Mouse (Mus musculus) heart, embryonic 16.5 days (tissue): ENCODE results near the gene Hoxd3. TPM values are rescaled to one million over a fixed set of nuclear protein-coding genes. Genes with fewer than 3 reads are reported as not detected.

Experiments
- ATAC-seq: fragments of 200-750 bp; cut with Nextera tagmentation; replicated peaks from 2 replicates; pipeline ENCODE4 v1.8.0; 2017; ENCODE audit warnings: moderate number of reproducible peaks; ENCODE audit not compliant: insufficient read depth, low FRiP score; ENCODE audit errors: extremely low read depth
- H3K27ac ChIP-seq: fragments of 300-500 bp; sonication (generic); 2 replicates; pipeline ENCODE4 v1.5.1; 2014; ENCODE audit warnings: mild to moderate bottlenecking, low read length, control low read depth, moderate library complexity
- H3K27me3 ChIP-seq: fragments of 300-500 bp; sonication (generic); 2 replicates; pipeline ENCODE4 v1.6.1; 2014; ENCODE audit warnings: low read length, mixed read lengths; ENCODE audit not compliant: control insufficient read depth, insufficient read depth
- H3K36me3 ChIP-seq: fragments of 300-500 bp; sonication (generic); 2 replicates; pipeline ENCODE4 v1.6.1; 2014; ENCODE audit not compliant: control insufficient read depth, insufficient read depth
- H3K4me1 ChIP-seq: fragments of 300-500 bp; sonication (generic); 2 replicates; pipeline ENCODE4 v1.6.1; 2014; ENCODE audit warnings: low read length, mixed read lengths; ENCODE audit not compliant: control insufficient read depth, insufficient read depth
- H3K4me2 ChIP-seq: fragments of 300-500 bp; sonication (generic); 2 replicates; pipeline ENCODE4 v1.6.1; 2014; ENCODE audit warnings: low read depth, mild to moderate bottlenecking, control low read depth, low read length
- H3K4me3 ChIP-seq: fragments of 300-500 bp; sonication (generic); 2 replicates; pipeline ENCODE4 v1.5.1; 2014; ENCODE audit warnings: mild to moderate bottlenecking, control low read depth, low read length
- H3K9ac ChIP-seq: fragments of 300-500 bp; sonication (generic); 2 replicates; pipeline ENCODE4 v1.6.1; 2014; ENCODE audit warnings: low read length, control low read depth
- H3K9me3 ChIP-seq: fragments of 300-500 bp; sonication (generic); replicated peaks from 2 replicates; pipeline ENCODE4 v1.6.1; 2016; ENCODE audit warnings: low read length; ENCODE audit not compliant: control insufficient read depth
- WGBS: fragments of 180-500 bp; shearing (Covaris S2); extraction: QIAGEN DNeasy Blood & Tissue Kit; methylation state at CpG from one replicate; pipeline ENCODE4 v1.1.7; 2014; 5-methylcytosine and 5-hydroxymethylcytosine counted together
- polyA plus RNA-seq: library from polyadenylated mRNA; unstranded; fragments of >200 nt; fragmentation: Nextera tagmentation; extraction: Ambion mirVana; gene quantifications from 2 replicates; pipeline ENCODE4 v1.2.1, GENCODE M21; 2015

Hoxd3 gene
- polyA plus RNA-seq, 1 experiment from 2014 or later = 0.66 TPM

DNA sequence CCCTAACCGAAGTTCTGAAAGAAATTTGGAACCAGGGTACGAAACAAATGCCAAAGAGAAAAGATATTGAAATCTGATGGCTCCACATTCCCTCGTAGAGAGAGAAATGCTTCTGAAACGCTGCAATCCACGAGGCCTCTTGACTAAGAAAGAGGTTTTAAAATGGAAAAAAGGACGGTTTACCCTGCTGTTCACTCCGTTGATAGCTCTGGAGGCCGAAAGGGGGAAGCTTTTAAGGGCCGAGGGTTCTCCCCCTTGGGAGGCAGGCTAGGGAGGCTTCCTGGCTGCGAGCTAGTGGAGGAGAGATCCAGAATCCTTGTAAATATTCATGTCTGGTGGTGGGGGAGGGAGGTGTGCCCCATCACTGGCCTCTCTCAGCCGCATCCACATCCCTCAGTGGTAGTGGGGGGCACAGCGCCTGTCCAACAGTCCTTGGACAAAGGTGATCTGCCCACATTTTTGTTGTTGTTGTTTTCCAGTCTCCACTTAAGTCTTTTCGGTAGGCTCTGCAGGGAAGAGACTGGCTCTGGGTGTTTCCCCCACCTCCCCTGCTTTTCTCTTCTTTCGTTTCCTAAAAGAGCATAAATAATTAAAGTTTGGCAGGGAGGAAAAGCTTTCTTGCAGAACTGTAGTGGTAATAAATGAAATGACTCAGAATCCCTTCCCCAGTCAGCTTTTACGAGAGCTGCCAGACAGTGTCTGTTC lies 32.7 kb upstream of the Hoxd3 start, which contains the start of gene Hoxd11:
Gene Hoxd11, plus strand, starts transcription at position 667 of the 705 bp plus-strand sequence.
- Histone ChIP-seq H3K27ac (no peak within 1 kb of the TSS), H3K9ac (no peak within 1 kb of the TSS), H3K4me3 (no peak within 1 kb of the TSS), H3K27me3 (peaks cover 99% of the 10 kb centered on the region), H3K4me2 (no peak within 1 kb of the TSS), H3K4me1 (no peaks in the 10 kb centered on the region), H3K9me3 (no peaks in the 10 kb centered on the region), H3K36me3 (no peaks in the 10 kb centered on the region)
- ATAC-seq = no peak
- 2% methylated on average over 15 of the region's 15 CpGs for WGBS

DNA sequence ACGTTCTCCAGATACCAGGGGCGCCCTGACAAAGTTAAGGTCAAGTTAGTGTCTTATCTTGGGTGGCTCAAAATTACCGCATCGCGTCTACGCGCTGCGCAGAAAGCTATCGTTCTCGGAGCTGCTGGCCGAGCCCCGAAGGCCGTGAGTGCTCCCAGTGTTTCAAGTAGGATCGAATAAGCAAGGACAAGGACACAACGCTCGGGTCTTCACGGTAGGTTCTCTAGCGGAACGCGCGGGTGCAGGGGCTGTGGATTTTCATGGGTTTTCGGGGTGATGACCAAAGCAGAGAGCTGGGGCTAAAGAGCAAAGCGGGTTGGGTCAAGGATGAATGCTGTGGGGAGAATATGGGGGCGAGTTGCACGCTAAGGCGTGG lies 32.1 kb upstream of the Hoxd3 start:
- Histone ChIP-seq H3K4me3 (no peak overlapping the region), H3K27ac (no peak overlapping the region), H3K9ac (no peak overlapping the region), H3K4me2 (no peak overlapping the region), H3K9me3 (no peaks in the 10 kb centered on the region), H3K36me3 (no peaks in the 10 kb centered on the region), H3K27me3 (peaks cover 99% of the 10 kb centered on the region), H3K4me1 (no peaks in the 10 kb centered on the region)
- WGBS = under 1% methylated on average over 26 of the region's 26 CpGs
- ATAC-seq = no peak

- Histone ChIP-seq H3K27ac (no peak overlapping the region), H3K4me3 (no peak overlapping the region), H3K9me3 (no peaks in the 10 kb centered on the region), H3K9ac (no peak overlapping the region), H3K4me2 (no peak overlapping the region), H3K4me1 (no peaks in the 10 kb centered on the region), H3K27me3 (peaks cover 99% of the 10 kb centered on the region), H3K36me3 (no peaks in the 10 kb centered on the region)
- no peak for ATAC-seq
- WGBS = 2% methylated on average over 23 of the region's 23 CpGs
Measured at GRCm38 (mm10) chr2:74679980-74680379, 31.7 kb upstream of the Hoxd3 start.

GRCm38 (mm10) chr2:74680561-74681398 lies 30.9 kb upstream of the Hoxd3 start:
- H3K4me3 ChIP-seq = no peak overlapping the region
- peaks cover 98% of the 10 kb centered on the region for H3K27me3 ChIP-seq
- H3K36me3 ChIP-seq = no peaks in the 10 kb centered on the region
- H3K4me1 ChIP-seq = no peaks in the 10 kb centered on the region
- no peaks in the 10 kb centered on the region for H3K9me3 ChIP-seq
- no peak for ATAC-seq
- 2% methylated on average over 21 of the region's 21 CpGs for WGBS
- no peak overlapping the region for H3K27ac ChIP-seq
- no peak overlapping the region for H3K9ac ChIP-seq
- no peak overlapping the region for H3K4me2 ChIP-seq

DNA sequence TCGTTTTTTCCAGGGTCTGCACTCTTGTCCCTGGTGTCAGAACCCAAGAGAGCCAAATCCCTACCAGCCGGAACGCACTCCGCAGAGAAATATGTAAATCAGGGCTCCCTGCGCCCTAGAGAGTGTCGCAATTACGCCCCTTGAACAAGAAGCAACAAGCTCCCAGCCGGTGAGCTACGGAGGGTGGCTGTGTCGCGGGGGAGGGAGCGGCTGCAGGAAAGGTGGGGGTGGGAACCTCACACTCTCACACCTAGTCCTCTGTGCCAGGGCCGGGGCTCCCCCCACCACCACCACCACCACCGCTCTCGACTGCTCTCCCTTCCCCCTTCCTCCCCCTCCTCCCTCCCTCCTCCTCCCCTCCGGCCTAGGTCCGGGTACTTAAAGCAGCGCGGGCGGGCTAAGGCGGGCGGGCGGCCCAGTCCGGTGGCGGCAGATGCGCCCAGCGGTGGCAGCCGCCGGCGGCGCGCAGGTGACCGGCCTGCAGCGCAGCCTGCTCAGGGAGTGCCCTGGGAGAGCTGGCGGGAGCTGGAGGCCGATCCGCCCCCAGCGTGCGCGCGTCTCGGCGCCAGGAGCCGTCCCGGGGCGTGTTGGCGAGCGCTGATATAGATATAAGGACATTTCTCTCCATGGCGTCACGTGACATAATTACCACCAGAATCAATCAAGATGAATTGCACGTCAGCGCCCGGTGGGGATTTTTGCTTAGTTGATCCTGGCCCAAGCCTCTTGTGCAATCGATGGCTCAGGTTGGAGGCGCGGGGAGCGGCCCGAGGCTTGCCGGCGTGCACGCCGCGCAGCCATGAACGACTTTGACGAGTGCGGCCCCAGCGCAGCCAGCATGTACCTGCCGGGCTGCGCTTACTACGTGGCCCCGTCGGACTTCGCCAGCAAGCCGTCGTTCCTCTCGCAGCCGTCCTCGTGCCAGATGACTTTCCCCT lies 29.9 kb upstream of the Hoxd3 start:
- WGBS = under 1% methylated on average over 69 of the region's 78 CpGs
- Histone ChIP-seq H3K27me3 (peaks cover 93% of the 10 kb centered on the region), H3K4me2 (peak overlapping the region; percentile 25), H3K4me3 (peak overlapping the region; percentile 30), H3K4me1 (no peaks in the 10 kb centered on the region), H3K36me3 (no peaks in the 10 kb centered on the region), H3K9ac (no peak overlapping the region), H3K27ac (no peak overlapping the region), H3K9me3 (no peaks in the 10 kb centered on the region)
- no peak for ATAC-seq

DNA sequence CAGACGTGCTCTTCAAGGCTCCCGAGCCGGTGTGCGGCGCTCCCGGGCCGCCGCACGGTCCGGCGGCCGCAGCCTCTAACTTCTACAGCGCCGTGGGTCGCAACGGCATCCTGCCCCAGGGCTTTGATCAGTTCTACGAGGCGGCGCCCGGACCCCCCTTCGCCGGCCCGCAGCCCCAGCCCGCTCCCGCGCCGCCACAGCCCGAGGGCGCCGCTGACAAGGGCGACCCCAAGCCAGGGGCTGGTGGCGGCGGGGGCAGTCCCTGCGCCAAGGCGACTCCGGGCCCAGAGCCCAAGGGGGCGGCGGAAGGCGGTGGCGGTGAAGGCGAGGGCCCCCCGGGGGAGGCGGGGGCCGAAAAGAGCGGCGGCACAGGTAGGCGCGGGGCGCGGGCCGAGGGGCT lies 28.9 kb upstream of the Hoxd3 start:
- WGBS = 2% methylated on average over 38 of the region's 51 CpGs
- H3K27ac ChIP-seq = no peak overlapping the region
- no peak overlapping the region for H3K9ac ChIP-seq
- no peak for ATAC-seq
- H3K4me2 ChIP-seq = peak overlapping the region; percentile 25
- H3K9me3 ChIP-seq = no peaks in the 10 kb centered on the region
- peaks cover 93% of the 10 kb centered on the region for H3K27me3 ChIP-seq
- no peaks in the 10 kb centered on the region for H3K36me3 ChIP-seq
- no peaks in the 10 kb centered on the region for H3K4me1 ChIP-seq
- peak overlapping the region; percentile 30 for H3K4me3 ChIP-seq

DNA sequence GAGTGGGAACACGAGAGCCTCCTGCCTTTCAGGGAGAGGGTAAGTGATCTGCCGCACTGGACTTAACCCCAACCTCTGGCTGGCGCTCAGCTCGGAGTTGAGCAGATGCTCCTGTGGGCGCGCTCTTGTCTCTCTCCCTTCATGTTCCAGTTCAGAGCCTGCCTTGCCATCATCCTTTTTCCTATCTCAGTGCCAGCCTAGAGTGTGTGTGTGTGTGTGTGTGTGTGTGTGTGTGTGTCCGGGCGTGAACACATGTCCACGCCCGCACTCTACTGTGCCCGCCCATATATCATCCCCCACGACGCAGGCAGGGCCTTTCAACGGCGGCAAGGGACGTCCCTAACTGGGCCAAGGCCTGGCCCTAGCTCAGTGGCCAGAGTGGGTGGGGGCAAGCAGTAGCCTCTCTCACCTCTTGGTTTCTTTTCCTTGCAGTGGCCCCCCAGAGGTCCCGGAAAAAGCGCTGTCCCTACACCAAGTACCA lies 28.2 kb upstream of the Hoxd3 start:
- H3K36me3 ChIP-seq = no peaks in the 10 kb centered on the region
- H3K4me3 ChIP-seq = no peak overlapping the region
- ATAC-seq = no peak
- H3K4me1 ChIP-seq = no peaks in the 10 kb centered on the region
- no peak overlapping the region for H3K9ac ChIP-seq
- 2% methylated on average over 18 of the region's 18 CpGs for WGBS
- H3K27ac ChIP-seq = no peak overlapping the region
- H3K27me3 ChIP-seq = peaks cover 91% of the 10 kb centered on the region
- H3K4me2 ChIP-seq = no peak overlapping the region
- H3K9me3 ChIP-seq = no peaks in the 10 kb centered on the region

GRCm38 (mm10) chr2:74684106-74684505 lies 27.6 kb upstream of the Hoxd3 start:
- 3% methylated on average over 12 of the region's 12 CpGs for WGBS
- ATAC-seq = no peak
- Histone ChIP-seq H3K4me3 (no peak overlapping the region), H3K9ac (no peak overlapping the region), H3K36me3 (no peaks in the 10 kb centered on the region), H3K4me2 (no peak overlapping the region), H3K27me3 (peaks cover 89% of the 10 kb centered on the region), H3K27ac (no peak overlapping the region), H3K4me1 (no peaks in the 10 kb centered on the region), H3K9me3 (no peaks in the 10 kb centered on the region)
